Mouse (Mus musculus) naive thymus-derived CD4-positive, alpha-beta T cell, adult 5 months (primary cell): ENCODE data around the gene Kiz. TPM values are rescaled to one million over a fixed set of nuclear protein-coding genes. Genes with fewer than 3 reads are reported as not detected.

ENCODE experiments used
- polyA plus RNA-seq: library from polyadenylated mRNA; unstranded; fragments of 100-300 nt; shearing (Covaris generic); gene quantifications from one replicate; pipeline ENCODE4 v1.2.1, GENCODE M21; 2017

The Kiz gene
- 23.4 TPM for polyA plus RNA-seq

GRCm38 (mm10) chr2:146855599-146856039 is at the start of gene Kiz:
TSS of gene Kiz (plus strand) at chr2:146855864.

GRCm38 (mm10) chr2:147012623-147013184 is 157.0 kb downstream of the Kiz start, which contains the start of gene Xrn2:
TSS of gene Xrn2 (plus strand) at chr2:147012996.

Other genes starting within 250 kb of the Kiz start
- gene Xrn2, start 157.1 kb downstream of the Kiz start, polyA plus RNA-seq = 195 TPM
- not detected for gene Nkx2-4, start 229.6 kb downstream of the Kiz start, polyA plus RNA-seq